Mouse (Mus musculus): ENCODE results near the gene Mlycd. TPM values are rescaled to one million over a fixed set of nuclear protein-coding genes. Genes with fewer than 3 reads are reported as not detected.
A peak's percentile ranks its signal among the peaks of the same experiment; 100 is the strongest.

The Mlycd gene
- total and polyA plus RNA-seq, 3 experiments = 4.2 to 12.3 (median 5.1) TPM

GRCm38 (mm10) chr8:119378476-119378875 is 16.2 kb upstream of the Mlycd start:
- Histone ChIP-seq H3K4me2 (ENCODE audit: insufficient read depth, low read depth, poor library complexity, severe bottlenecking) (no peak overlapping the region), H3K79me2 (replicated peaks; ENCODE audit: control insufficient read depth, extremely low read depth, insufficient read depth, poor library complexity, severe bottlenecking) (no peaks in the 10 kb centered on the region), H3K36me3 (replicated peaks in 1 of 2; ENCODE audit: control insufficient read depth in 1 of 2, insufficient read depth in 1 of 2, low read length in 1 of 2) (no peaks in the 10 kb centered on the region), H3K9me3 (replicated peaks; ENCODE audit: low read length) (no peaks in the 10 kb centered on the region), H3K4me1 (ENCODE audit: control insufficient read depth in 1 of 2, insufficient read depth in 2 of 2) (no peaks in the 10 kb centered on the region), H3K9ac (ENCODE audit: insufficient read depth, low read depth) (no peak overlapping the region), H3K27me3 (replicated peaks) (peaks cover 29% of the 10 kb centered on the region), H3K4me3 (replicated peaks in 1 of 3; ENCODE audit: low read depth in 2 of 3, low read length in 2 of 3, poor library complexity in 1 of 3) (no peak overlapping the region), H3K27ac (ENCODE audit: insufficient read depth, low read depth) (no peak overlapping the region)
- no peak for DNase-seq (ENCODE audit: extremely low read depth)
- no peak for TF ChIP-seq MAZ (IDR thresholded peaks at IDR 0.05; ENCODE audit: low read depth, low read length)
- no peak for TF ChIP-seq TCF12 (IDR thresholded peaks at IDR 0.05; ENCODE audit: low read depth, low read length)
- TF ChIP-seq UBTF (IDR thresholded peaks at IDR 0.05; ENCODE audit: low read depth, low read length) = no peak
- in situ Hi-C loops (cut with MboI; ENCODE audit: low pct_ligation_motif_present, low pct_unique_long_range_greater_than_20kb, low sequenced_read_pairs) = no loop called here
- dilution Hi-C loops (cut with MboI; ENCODE audit: extremely low pct_ligation_motif_present, extremely low pct_unique_long_range_greater_than_20kb, low sequenced_read_pairs) = no loop called here

GRCm38 (mm10) chr8:119380619-119381018 is 14.1 kb upstream of the Mlycd start:
- Histone ChIP-seq H3K9ac (ENCODE audit: insufficient read depth, low read depth) (no peak overlapping the region), H3K4me2 (ENCODE audit: insufficient read depth, low read depth, poor library complexity, severe bottlenecking) (no peak overlapping the region), H3K27me3 (replicated peaks) (peaks cover 39% of the 10 kb centered on the region), H3K79me2 (replicated peaks; ENCODE audit: control insufficient read depth, extremely low read depth, insufficient read depth, poor library complexity, severe bottlenecking) (no peaks in the 10 kb centered on the region), H3K4me3 (replicated peaks in 1 of 3; ENCODE audit: low read depth in 2 of 3, low read length in 2 of 3, poor library complexity in 1 of 3) (no peak overlapping the region), H3K27ac (ENCODE audit: insufficient read depth, low read depth) (no peak overlapping the region), H3K4me1 (ENCODE audit: control insufficient read depth in 1 of 2, insufficient read depth in 2 of 2) (no peaks in the 10 kb centered on the region), H3K36me3 (replicated peaks in 1 of 2; ENCODE audit: control insufficient read depth in 1 of 2, insufficient read depth in 1 of 2, low read length in 1 of 2) (no peaks in the 10 kb centered on the region), H3K9me3 (replicated peaks; ENCODE audit: low read length) (peaks cover 2% of the 10 kb centered on the region)
- in situ Hi-C loops (cut with MboI; ENCODE audit: low pct_ligation_motif_present, low pct_unique_long_range_greater_than_20kb, low sequenced_read_pairs) (no loop called here), dilution Hi-C loops (cut with MboI; ENCODE audit: extremely low pct_ligation_motif_present, extremely low pct_unique_long_range_greater_than_20kb, low sequenced_read_pairs) (no loop called here)
- peak; percentile 66 for DNase-seq (ENCODE audit: extremely low read depth)
- TF ChIP-seq CTCF (conservative IDR thresholded peaks at IDR 0.05 in 1 of 2, IDR thresholded peaks at IDR 0.05 in 1 of 2; ENCODE audit: low read depth in 2 of 2, low read length in 2 of 2) (peak; percentile 46 to 71), EP300 (IDR thresholded peaks at IDR 0.05; ENCODE audit: low read length) (no peak), JUN (IDR thresholded peaks at IDR 0.05; ENCODE audit: insufficient read depth, low read depth, low read length) (no peak), RAD21 (IDR thresholded peaks at IDR 0.05; ENCODE audit: low read depth, low read length) (peak; percentile 64), SMC3 (IDR thresholded peaks at IDR 0.05; ENCODE audit: low read depth, low read length) (peak; percentile 52), MYC (IDR thresholded peaks at IDR 0.05; ENCODE audit: low read depth, low read length) (no peak)

DNA sequence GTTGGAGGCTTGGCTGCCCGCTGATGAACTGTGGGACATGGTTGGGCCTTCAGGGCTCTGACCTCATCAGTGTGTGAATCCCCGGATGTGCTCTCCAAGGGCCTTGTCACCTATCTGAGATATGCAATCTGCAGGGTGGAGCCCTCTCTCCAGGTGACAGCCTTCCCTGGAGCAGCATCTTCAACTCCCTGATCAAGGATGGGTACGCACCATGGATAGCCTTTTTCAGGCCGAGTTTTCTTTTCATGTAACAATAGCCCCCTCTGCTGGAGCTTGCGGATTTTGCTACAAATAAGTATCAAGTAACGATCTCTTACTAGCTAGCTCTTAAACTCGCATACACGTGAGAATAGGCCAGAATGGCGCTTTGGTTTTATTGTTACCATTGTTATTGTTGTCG is 10.2 kb upstream of the Mlycd start:
- in situ Hi-C loops (cut with MboI; ENCODE audit: low pct_ligation_motif_present, low pct_unique_long_range_greater_than_20kb, low sequenced_read_pairs) = no loop called here
- no peak overlapping the region for H3K9ac ChIP-seq (ENCODE audit: insufficient read depth, low read depth)
- H3K36me3 ChIP-seq (replicated peaks in 1 of 2; ENCODE audit: control insufficient read depth in 1 of 2, insufficient read depth in 1 of 2, low read length in 1 of 2) = no peaks in the 10 kb centered on the region
- no peak overlapping the region for H3K27ac ChIP-seq (ENCODE audit: insufficient read depth, low read depth)
- H3K9me3 ChIP-seq (replicated peaks; ENCODE audit: low read length) = peaks cover 2% of the 10 kb centered on the region
- H3K4me3 ChIP-seq (replicated peaks in 1 of 3; ENCODE audit: low read depth in 2 of 3, low read length in 2 of 3, poor library complexity in 1 of 3) = no peak overlapping the region
- peak; percentile 70 for DNase-seq (ENCODE audit: extremely low read depth)
- no peak overlapping the region for H3K4me2 ChIP-seq (ENCODE audit: insufficient read depth, low read depth, poor library complexity, severe bottlenecking)
- H3K27me3 ChIP-seq (replicated peaks) = peaks cover 52% of the 10 kb centered on the region
- H3K79me2 ChIP-seq (replicated peaks; ENCODE audit: control insufficient read depth, extremely low read depth, insufficient read depth, poor library complexity, severe bottlenecking) = no peaks in the 10 kb centered on the region
- dilution Hi-C loops (cut with MboI; ENCODE audit: extremely low pct_ligation_motif_present, extremely low pct_unique_long_range_greater_than_20kb, low sequenced_read_pairs) = no loop called here
- TF ChIP-seq ZC3H11A (IDR thresholded peaks at IDR 0.05; ENCODE audit: low read depth, low read length) (no peak), CTCF (conservative IDR thresholded peaks at IDR 0.05 in 1 of 2, IDR thresholded peaks at IDR 0.05 in 1 of 2; ENCODE audit: low read depth in 2 of 2, low read length in 2 of 2) (peak; percentile 50 to 82; a peak in 3 of 4 replicates), RAD21 (IDR thresholded peaks at IDR 0.05; ENCODE audit: low read depth, low read length) (peak; percentile 77), CHD1 (IDR thresholded peaks at IDR 0.05; ENCODE audit: low read depth, low read length) (no peak), SMC3 (IDR thresholded peaks at IDR 0.05; ENCODE audit: low read depth, low read length) (peak; percentile 40), JUND (conservative IDR thresholded peaks at IDR 0.05; ENCODE audit: low read depth, low read length) (no peak)
- no peaks in the 10 kb centered on the region for H3K4me1 ChIP-seq (ENCODE audit: control insufficient read depth in 1 of 2, insufficient read depth in 2 of 2)
